Mouse (Mus musculus) spleen, adult 2 months (tissue): ENCODE results near the gene Gpam. TPM values are rescaled to one million over a fixed set of nuclear protein-coding genes. Genes with fewer than 3 reads are reported as not detected.

Experiments used
- DNase-seq, 2 experiments: peaks; one replicate each; pipeline versions ENCODE4 v3.0.0 to v3.0.0-alpha.2; 2012 to 2021; ENCODE audit warnings: low spot score in 2 of 2, low read depth in 1 of 2
- H3K27ac ChIP-seq: fragments of 200-500 bp; 2 replicates; pipeline ENCODE4 v1.5.1; 2012; ENCODE audit warnings: low read length, inconsistent platforms; ENCODE audit not compliant: insufficient read depth
- H3K27me3 ChIP-seq: fragments of 200-500 bp; 2 replicates; pipeline ENCODE4 v1.6.1; 2012; ENCODE audit warnings: mild to moderate bottlenecking, moderate library complexity, low read length, inconsistent platforms; ENCODE audit not compliant: control insufficient read depth, insufficient read depth
- H3K36me3 ChIP-seq: fragments of 200-500 bp; 2 replicates; pipeline ENCODE4 v1.6.1; 2012; ENCODE audit warnings: mild to moderate bottlenecking, low read length, inconsistent platforms; ENCODE audit not compliant: control insufficient read depth, insufficient read depth
- H3K4me1 ChIP-seq: fragments of 200-500 bp; 2 replicates; pipeline ENCODE4 v1.6.1; 2011; ENCODE audit warnings: inconsistent platforms; ENCODE audit not compliant: control insufficient read depth, insufficient read depth, insufficient read length
- H3K4me3 ChIP-seq: fragments of 200-500 bp; 2 replicates; pipeline ENCODE4 v1.5.1; 2011; ENCODE audit warnings: mild to moderate bottlenecking, inconsistent platforms; ENCODE audit not compliant: insufficient read depth, insufficient read length; ENCODE audit errors: extremely low read depth
- CTCF ChIP-seq: fragments of 200-500 bp; IDR thresholded peaks from 2 replicates; pipeline ENCODE4 v1.5.1; 2011; ENCODE audit warnings: mild to moderate bottlenecking, inconsistent platforms; ENCODE audit not compliant: insufficient read depth, insufficient read length, insufficient replicate concordance; ENCODE audit errors: extremely low read depth
- POLR2A ChIP-seq: fragments of 200-500 bp; IDR thresholded peaks from 2 replicates; pipeline ENCODE4 v1.6.1; 2011; ENCODE audit warnings: low read depth, low read length, inconsistent platforms
- WGBS: fragments of 180-500 bp; shearing (Covaris S2); methylation state at CpG from one replicate; pipeline ENCODE4 v1.1.7; 2018; 5-methylcytosine and 5-hydroxymethylcytosine counted together
- polyA plus RNA-seq: library from polyadenylated mRNA; depleted of rRNA; stranded (reverse); fragments of >200 nt; gene quantifications from 2 replicates; pipeline ENCODE4 v1.2.3, GENCODE M21; 2012

Gene Gpam
- polyA plus RNA-seq, 1 experiment, result 6.2 TPM

- 59% methylated on average over 11 of the region's 11 CpGs for WGBS
- no peaks in the 10 kb centered on the region for H3K36me3 ChIP-seq
- no peak overlapping the region for H3K27ac ChIP-seq
- no peak for DNase-seq
- no peaks in the 10 kb centered on the region for H3K27me3 ChIP-seq
- TF ChIP-seq POLR2A (no peak), CTCF (no peak)
- peaks cover 3% of the 10 kb centered on the region; the same call in 1 of the 2 replicates for H3K4me1 ChIP-seq
- no peak overlapping the region for H3K4me3 ChIP-seq
Observed at GRCm38 (mm10) chr19:55120518-55121244, 6.4 kb downstream of the Gpam start.

- H3K27ac ChIP-seq, result no peak overlapping the region
- H3K4me1 ChIP-seq, result peaks cover 3% of the 10 kb centered on the region; the same call in 1 of the 2 replicates
- no peaks in the 10 kb centered on the region for H3K27me3 ChIP-seq
- 62% methylated on average over 2 of the region's 2 CpGs for whole genome bisulfite sequencing
- H3K36me3 ChIP-seq, result no peaks in the 10 kb centered on the region
- DNase-seq, result no peak
- H3K4me3 ChIP-seq, result no peak overlapping the region
- TF ChIP-seq CTCF, result no peak
- TF ChIP-seq POLR2A, result no peak
Observed at GRCm38 (mm10) chr19:55119541-55119940, 7.5 kb downstream of the Gpam start.

GRCm38 (mm10) chr19:55117991-55118390 lies 9.0 kb downstream of the Gpam start:
- 73% methylated on average over 3 of the region's 3 CpGs for WGBS
- TF ChIP-seq CTCF, result no peak
- no peak for TF ChIP-seq POLR2A
- Histone ChIP-seq H3K36me3 (no peaks in the 10 kb centered on the region), H3K27ac (no peak overlapping the region), H3K4me3 (no peak overlapping the region), H3K4me1 (peaks cover 3% of the 10 kb centered on the region; the same call in 1 of the 2 replicates), H3K27me3 (no peaks in the 10 kb centered on the region)
- DNase-seq, result no peak

GRCm38 (mm10) chr19:55117059-55117815 lies 9.8 kb downstream of the Gpam start:
- no peak for TF ChIP-seq POLR2A
- TF ChIP-seq CTCF, result no peak
- no peak for DNase-seq
- Histone ChIP-seq H3K4me3 (no peak overlapping the region), H3K4me1 (peaks cover 3% of the 10 kb centered on the region; the same call in 1 of the 2 replicates), H3K27ac (no peak overlapping the region), H3K36me3 (no peaks in the 10 kb centered on the region), H3K27me3 (no peaks in the 10 kb centered on the region)
- WGBS, result 82% methylated on average over 6 of the region's 6 CpGs

DNA sequence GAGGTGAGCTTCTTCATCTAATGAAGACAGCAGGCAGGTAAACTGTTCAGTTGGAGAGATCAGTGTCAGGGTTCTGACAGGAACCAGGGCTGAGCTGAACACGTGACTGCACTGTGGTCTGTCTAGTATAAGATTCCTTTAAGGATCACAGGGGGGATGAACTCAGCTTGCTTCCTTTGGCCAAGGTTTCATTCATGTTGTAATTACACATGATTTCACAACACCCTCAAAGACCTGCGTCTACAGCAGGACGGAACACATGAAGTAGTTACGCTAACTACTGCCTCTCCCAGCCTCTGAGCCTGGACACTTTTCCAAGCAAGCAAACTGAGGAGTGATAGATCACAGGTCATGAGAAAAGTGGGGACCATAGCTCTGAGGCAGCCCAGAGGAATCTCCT lies 11.5 kb downstream of the Gpam start:
- Histone ChIP-seq H3K4me1 (no peaks in the 10 kb centered on the region), H3K27me3 (no peaks in the 10 kb centered on the region)
- no peak for TF ChIP-seq CTCF
- no peak for TF ChIP-seq POLR2A

DNA sequence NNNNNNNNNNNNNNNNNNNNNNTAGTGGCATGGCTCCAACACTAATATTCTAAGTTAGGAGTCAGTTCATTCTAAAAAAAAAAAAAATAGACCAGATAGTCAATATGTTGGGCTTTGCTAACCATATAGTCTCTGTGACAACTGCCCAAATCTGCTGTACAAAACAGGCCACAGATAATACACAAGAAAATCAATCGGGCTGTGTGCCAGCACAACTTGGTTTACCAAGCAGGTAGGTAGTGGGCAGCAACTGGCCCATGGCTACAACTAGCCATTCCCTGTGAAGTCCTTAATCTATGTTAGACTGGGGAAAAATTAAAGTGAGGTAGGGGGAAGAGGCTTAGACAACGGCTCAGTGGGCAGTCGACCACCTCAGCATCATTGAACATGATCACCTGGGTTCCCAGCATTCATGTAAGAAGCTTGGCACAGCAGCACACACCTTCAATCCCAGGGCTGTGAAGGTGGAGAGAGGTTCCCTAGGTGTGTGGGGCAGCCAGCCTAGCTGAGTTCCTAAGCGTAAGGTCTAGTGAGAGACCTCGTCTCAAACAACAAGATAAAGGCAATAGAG lies 12.1 kb downstream of the Gpam start:
- no peak for TF ChIP-seq CTCF
- no peak for TF ChIP-seq POLR2A
- H3K4me1 ChIP-seq, result no peaks in the 10 kb centered on the region
- no peak overlapping the region for H3K4me3 ChIP-seq
- 83% methylated on average over 5 of the region's 5 CpGs for WGBS
- no peaks in the 10 kb centered on the region for H3K27me3 ChIP-seq
- H3K27ac ChIP-seq, result no peak overlapping the region
- no peaks in the 10 kb centered on the region for H3K36me3 ChIP-seq
- DNase-seq, result no peak

More for the DNA sequence above, 11.5 kb downstream of the Gpam start:
- Histone ChIP-seq H3K27ac (no peak overlapping the region), H3K4me3 (no peak overlapping the region), H3K36me3 (no peaks in the 10 kb centered on the region)
- WGBS, result 89% methylated on average over 4 of the region's 4 CpGs
- no peak for DNase-seq
